Mouse (Mus musculus): ENCODE measurements at regions not wholly inside any gene's neighbourhood (a gene's known extent, or its start where the extent isn't known, plus 50 kb on each side); places are given as distances from the start of the nearest gene placed in this dataset.
"Not testable (repeated sequence)": the region's sequence is repeated elsewhere in the genome, so short reads cannot be mapped to it uniquely, and the experiment has no call there.

GRCm38 (mm10) chr8:103541954-103542353, 559.5 kb upstream of the Cdh5 start:
- no peak for DNase-seq
- intact Hi-C loops (cut with DNase I; ENCODE audit: low total_unique reads) = no loop called here

GRCm38 (mm10) chr8:103551916-103552535, 549.4 kb upstream of the Cdh5 start:
- intact Hi-C loops (cut with DNase I; ENCODE audit: low total_unique reads) = no loop called here
- no peak for DNase-seq

GRCm38 (mm10) chr8:103561606-103562005, 539.8 kb upstream of the Cdh5 start:
- DNase-seq = no peak
- intact Hi-C loops (cut with DNase I; ENCODE audit: low total_unique reads) = no loop called here

- DNase-seq = no peak
- intact Hi-C loops (cut with DNase I; ENCODE audit: low total_unique reads) = no loop called here
Measured at GRCm38 (mm10) chr8:103570864-103571425, 530.5 kb upstream of the Cdh5 start.

GRCm38 (mm10) chr8:103577147-103577546, 524.3 kb upstream of the Cdh5 start:
- no peak for DNase-seq
- intact Hi-C loops (cut with DNase I; ENCODE audit: low total_unique reads) = loop anchor here (5.0 kb wide), 1 partner anchor 450 kb away; no protein-coding TSS in a partner anchor

GRCm38 (mm10) chr8:103578006-103578405, 523.4 kb upstream of the Cdh5 start:
- no peak for DNase-seq
- intact Hi-C loops (cut with DNase I; ENCODE audit: low total_unique reads) = loop anchor here (5.0 kb wide), 1 partner anchor 449 kb away; no protein-coding TSS in a partner anchor

GRCm38 (mm10) chr8:103608291-103608690, 493.1 kb upstream of the Cdh5 start:
- DNase-seq = no peak
- intact Hi-C loops (cut with DNase I; ENCODE audit: low total_unique reads) = no loop called here

GRCm38 (mm10) chr8:103623781-103624434, 477.5 kb upstream of the Cdh5 start:
- intact Hi-C loops (cut with DNase I; ENCODE audit: low total_unique reads) = no loop called here
- no peak for DNase-seq

- intact Hi-C loops (cut with DNase I; ENCODE audit: low total_unique reads) = no loop called here
Measured at GRCm38 (mm10) chr8:103625166-103625890, 476.1 kb upstream of the Cdh5 start.

GRCm38 (mm10) chr8:103626446-103626845, 475.0 kb upstream of the Cdh5 start:
- intact Hi-C loops (cut with DNase I; ENCODE audit: low total_unique reads) = no loop called here
- DNase-seq = no peak

More at GRCm38 (mm10) chr8:103625166-103625890, 476.1 kb upstream of the Cdh5 start:
- no peak for DNase-seq

GRCm38 (mm10) chr8:103632543-103632942, 468.9 kb upstream of the Cdh5 start:
- no peak for DNase-seq
- intact Hi-C loops (cut with DNase I; ENCODE audit: low total_unique reads) = no loop called here

- intact Hi-C loops (cut with DNase I; ENCODE audit: low total_unique reads) = no loop called here
- no peak for DNase-seq
Measured at GRCm38 (mm10) chr8:103634951-103635350, 466.5 kb upstream of the Cdh5 start.

- no peak for DNase-seq
- intact Hi-C loops (cut with DNase I; ENCODE audit: low total_unique reads) = no loop called here
Measured at GRCm38 (mm10) chr8:103643621-103644020, 457.8 kb upstream of the Cdh5 start.

- peak; percentile 13 for DNase-seq
- intact Hi-C loops (cut with DNase I; ENCODE audit: low total_unique reads) = no loop called here
Measured at GRCm38 (mm10) chr8:103644106-103644505, 457.3 kb upstream of the Cdh5 start.

GRCm38 (mm10) chr8:103644845-103645244, 456.6 kb upstream of the Cdh5 start:
- DNase-seq = no peak

GRCm38 (mm10) chr8:103664796-103665195, 436.6 kb upstream of the Cdh5 start:
- intact Hi-C loops (cut with DNase I; ENCODE audit: low total_unique reads) = no loop called here

More at GRCm38 (mm10) chr8:103644845-103645244, 456.6 kb upstream of the Cdh5 start:
- intact Hi-C loops (cut with DNase I; ENCODE audit: low total_unique reads) = no loop called here

GRCm38 (mm10) chr8:103686233-103686632, 415.2 kb upstream of the Cdh5 start:
- intact Hi-C loops (cut with DNase I; ENCODE audit: low total_unique reads); DNase-seq: not testable (repeated sequence)

More at GRCm38 (mm10) chr8:103664796-103665195, 436.6 kb upstream of the Cdh5 start:
- DNase-seq = no peak

- intact Hi-C loops (cut with DNase I; ENCODE audit: low total_unique reads) = no loop called here
- no peak for DNase-seq
Measured at GRCm38 (mm10) chr8:103690438-103690837, 411.0 kb upstream of the Cdh5 start.

- no peak for DNase-seq
- intact Hi-C loops (cut with DNase I; ENCODE audit: low total_unique reads) = no loop called here
Measured at GRCm38 (mm10) chr8:103693531-103693930, 407.9 kb upstream of the Cdh5 start.

- no peak for DNase-seq
- intact Hi-C loops (cut with DNase I; ENCODE audit: low total_unique reads) = no loop called here
Measured at GRCm38 (mm10) chr8:103694331-103694891, 407.0 kb upstream of the Cdh5 start.
